Mouse (Mus musculus): Measurements from ENCODE around the gene Madcam1.

DNA sequence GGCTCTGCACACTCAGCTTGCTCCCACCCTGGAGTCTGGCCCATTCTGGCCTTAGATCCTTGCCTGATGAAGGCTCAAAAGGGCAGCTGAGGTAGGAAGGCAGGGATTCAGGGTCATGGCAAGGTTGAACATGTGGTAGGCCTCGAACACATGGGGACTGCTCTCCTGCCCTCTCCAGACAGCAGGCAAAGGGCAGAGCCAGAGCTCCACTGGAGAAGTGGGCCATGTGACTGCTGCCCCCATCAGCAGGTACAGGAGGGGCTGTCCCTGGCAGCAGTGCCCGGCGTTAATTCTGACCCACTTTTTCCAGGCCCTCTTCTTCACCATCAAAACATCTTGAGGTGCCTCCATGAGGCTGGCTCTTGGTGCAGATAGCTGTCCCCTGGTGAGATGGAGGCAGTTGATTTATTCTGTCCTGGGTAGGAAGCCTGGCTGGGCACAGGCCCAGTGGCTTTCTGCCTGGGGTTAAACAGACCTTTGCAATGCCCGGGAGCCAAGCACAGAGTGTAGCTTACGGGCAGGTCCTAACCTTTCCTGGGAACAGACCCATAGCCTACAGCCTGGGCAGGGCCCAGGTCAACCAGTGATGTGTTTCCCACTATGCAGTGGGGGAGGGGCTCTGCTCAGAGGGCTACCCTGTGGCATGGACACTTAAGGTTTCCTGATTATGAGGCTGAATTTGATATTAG, 42.2 kb downstream of the Madcam1 start:
- TF ChIP-seq CTCF (IDR thresholded peaks at IDR 0.05; ENCODE audit: low read depth) (no peak), EP300 (IDR thresholded peaks at IDR 0.05; ENCODE audit: low read depth) (no peak)
